Mouse (Mus musculus) gastrocnemius, adult 2 months (tissue): ENCODE data around the gene Nphp1. TPM values are rescaled to one million over a fixed set of nuclear protein-coding genes. Genes with fewer than 3 reads are reported as not detected.
A peak's percentile ranks its signal among the peaks of the same experiment; 100 is the strongest.

Source experiments
- DNase-seq: peaks from one replicate; pipeline ENCODE4 v3.0.0; 2022
- H3K27ac ChIP-seq: fragments of 200-600 bp; 2 replicates; pipeline ENCODE4 v1.8.1; 2022; ENCODE audit warnings: mild to moderate bottlenecking
- H3K4me3 ChIP-seq: fragments of 200-600 bp; 2 replicates; pipeline ENCODE4 v1.8.1; 2022; ENCODE audit warnings: mild to moderate bottlenecking, moderate library complexity
- CTCF ChIP-seq: fragments of 200-600 bp; IDR thresholded peaks from 2 replicates; pipeline ENCODE4 v1.8.1; 2022; ENCODE audit warnings: antibody characterized with exemption, mild to moderate bottlenecking, moderate library complexity
- intact Hi-C: fragments of 180-260 bp; cut with DNase I; formaldehyde crosslinking; loops from one replicate; pipeline ENCODE4 v1.15.1; 2025
- total RNA-seq, 2 experiments: library from RNA; stranded (reverse); gene quantifications; 2 replicates each; pipeline ENCODE4 v1.2.3; 2021

Nphp1 gene
- total RNA-seq, 2 experiments from 2014 or later, result 21.5 to 23.2 TPM

- H3K4me3 ChIP-seq, result no peak overlapping the region
- DNase-seq, result no peak
- TF ChIP-seq CTCF, result no peak
- H3K27ac ChIP-seq, result no peak overlapping the region
- intact Hi-C loops, result no loop called here
Observed at GRCm38 (mm10) chr2:127737885-127738284, 50.8 kb downstream of the Nphp1 start.

- H3K27ac ChIP-seq, result peak overlapping the region; percentile 49
- no peak for DNase-seq
- TF ChIP-seq CTCF, result no peak
- intact Hi-C loops, result no loop called here
- H3K4me3 ChIP-seq, result no peak overlapping the region
Observed at GRCm38 (mm10) chr2:127736631-127737209, 52.0 kb downstream of the Nphp1 start.

- no peak for TF ChIP-seq CTCF
- no peak for DNase-seq
- Histone ChIP-seq H3K27ac (no peak overlapping the region), H3K4me3 (no peak overlapping the region)
- intact Hi-C loops, result no loop called here
Observed at GRCm38 (mm10) chr2:127735512-127736145, 53.1 kb downstream of the Nphp1 start.

- H3K27ac ChIP-seq, result no peak overlapping the region
- H3K4me3 ChIP-seq, result no peak overlapping the region
- intact Hi-C loops, result no loop called here
- no peak for TF ChIP-seq CTCF
- no peak for DNase-seq
Observed at GRCm38 (mm10) chr2:127734889-127735288, 53.8 kb downstream of the Nphp1 start.

- H3K4me3 ChIP-seq, result peak overlapping the region; percentile 72
- DNase-seq, result no peak
- intact Hi-C loops, result no loop called here
- H3K27ac ChIP-seq, result peak overlapping the region; percentile 80
- TF ChIP-seq CTCF, result no peak
Observed at GRCm38 (mm10) chr2:127730301-127730997, 58.2 kb downstream of the Nphp1 start.

- no peak for TF ChIP-seq CTCF
- peak within 1 kb of the TSS; percentile 80 for H3K27ac ChIP-seq
Observed at GRCm38 (mm10) chr2:127729671-127730070, 59.0 kb downstream of the Nphp1 start, which contains the start of gene Mall. TSS of gene Mall (minus strand) at chr2:127729932.

GRCm38 (mm10) chr2:127728661-127729450 is 59.8 kb downstream of the Nphp1 start:
- TF ChIP-seq CTCF, result no peak
- intact Hi-C loops, result no loop called here
- peak; percentile 35 for DNase-seq
- Histone ChIP-seq H3K4me3 (peak overlapping the region; percentile 72), H3K27ac (peak overlapping the region; percentile 80)

More at GRCm38 (mm10) chr2:127729671-127730070, 59.0 kb downstream of the Nphp1 start, which contains the start of gene Mall:
- peak; percentile 26 for DNase-seq
- peak within 1 kb of the TSS; percentile 72 for H3K4me3 ChIP-seq
- intact Hi-C loops, result no loop called here

GRCm38 (mm10) chr2:127728146-127728545 is 60.6 kb downstream of the Nphp1 start:
- intact Hi-C loops, result no loop called here
- Histone ChIP-seq H3K27ac (peak overlapping the region; percentile 80), H3K4me3 (peak overlapping the region; percentile 72)
- no peak for DNase-seq
- TF ChIP-seq CTCF, result no peak

GRCm38 (mm10) chr2:127723193-127723592 is 65.5 kb downstream of the Nphp1 start:
- intact Hi-C loops, result no loop called here
- TF ChIP-seq CTCF, result no peak
- Histone ChIP-seq H3K27ac (peak overlapping the region; percentile 73), H3K4me3 (no peak overlapping the region)
- DNase-seq, result peak; percentile 6

GRCm38 (mm10) chr2:127722176-127722892 is 66.4 kb downstream of the Nphp1 start:
- peak overlapping the region; percentile 73 for H3K27ac ChIP-seq
- no peak overlapping the region for H3K4me3 ChIP-seq
- intact Hi-C loops, result no loop called here
- TF ChIP-seq CTCF, result no peak
- peak; percentile 71 for DNase-seq

- no peak for DNase-seq
Observed at GRCm38 (mm10) chr2:127718839-127719468, 69.7 kb downstream of the Nphp1 start.

More at GRCm38 (mm10) chr2:127718839-127719468, 69.7 kb downstream of the Nphp1 start:
- Histone ChIP-seq H3K27ac (no peak overlapping the region), H3K4me3 (no peak overlapping the region)
- no peak for TF ChIP-seq CTCF
- intact Hi-C loops, result no loop called here
